Mouse (Mus musculus) lung, postnatal 0 days (tissue): ENCODE results near the gene Sucla2.

Source experiments
- CTCF ChIP-seq: IDR thresholded peaks from 2 replicates; pipeline ENCODE4 v1.5.1; 2016; ENCODE audit warnings: antibody characterized with exemption, mild to moderate bottlenecking
- EP300 ChIP-seq: IDR thresholded peaks from 2 replicates; pipeline ENCODE4 v1.6.1; 2016; ENCODE audit warnings: antibody characterized with exemption, mild to moderate bottlenecking, control low read depth

DNA sequence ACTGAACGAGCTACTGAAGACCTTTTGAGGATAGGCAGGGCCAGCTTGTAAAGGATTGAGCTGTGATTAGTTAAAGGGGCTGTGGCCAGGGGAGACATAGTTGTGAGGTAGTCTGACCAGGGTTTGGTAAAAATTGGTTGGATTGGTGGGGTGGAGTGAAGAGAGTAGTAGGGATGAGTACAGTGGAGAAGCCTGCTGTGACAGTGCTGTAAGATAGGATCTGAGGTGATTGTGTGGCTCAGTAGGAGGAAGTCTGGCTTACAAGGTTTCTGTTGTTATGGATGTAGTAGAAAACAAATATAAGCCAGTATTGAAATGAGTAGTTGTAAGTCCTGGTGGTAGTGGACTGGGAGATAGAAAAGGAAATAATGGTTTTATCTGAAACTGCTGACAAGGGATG lies 67.0 kb downstream of the Sucla2 start:
- TF ChIP-seq CTCF (no peak), EP300 (no peak)
